Mouse (Mus musculus): Measurements from ENCODE around the gene Tomm34. TPM values are rescaled to one million over a fixed set of nuclear protein-coding genes. Genes with fewer than 3 reads are reported as not detected.

Tomm34 gene
- polyA plus RNA-seq, 1 experiment from 2014 or later, result 70.5 TPM

- Histone ChIP-seq H3K4me3 (ENCODE audit: low read length) (no peak overlapping the region), H3K36me3 (ENCODE audit: control insufficient read depth, insufficient read depth, low read length) (peaks cover 41% of the 10 kb centered on the region), H3K27me3 (ENCODE audit: control insufficient read depth, insufficient read depth, low read length) (no peaks in the 10 kb centered on the region), H3K9ac (ENCODE audit: low read depth, low read length) (no peak overlapping the region), H3K4me1 (ENCODE audit: control insufficient read depth, insufficient read depth, low read length) (no peaks in the 10 kb centered on the region), H3K4me2 (replicated peaks; ENCODE audit: low read depth, low read length) (no peak overlapping the region), H3K27ac (ENCODE audit: low read depth, low read length) (no peak overlapping the region), H3K9me3 (ENCODE audit: control insufficient read depth, low read length) (no peaks in the 10 kb centered on the region)
- WGBS, result 36% methylated on average over 4 of the region's 4 CpGs
- no peak for ATAC-seq (ENCODE audit: low FRiP score, low TSS enrichment)
These were observed 32.5 kb upstream of the Tomm34 start for GRCm38 (mm10) chr2:164103501-164103900.

GRCm38 (mm10) chr2:164102366-164102765, 31.4 kb upstream of the Tomm34 start:
- no peak overlapping the region for H3K4me2 ChIP-seq (replicated peaks; ENCODE audit: low read depth, low read length)
- no peaks in the 10 kb centered on the region for H3K27me3 ChIP-seq (ENCODE audit: control insufficient read depth, insufficient read depth, low read length)
- H3K9ac ChIP-seq (ENCODE audit: low read depth, low read length), result no peak overlapping the region
- H3K9me3 ChIP-seq (ENCODE audit: control insufficient read depth, low read length), result no peaks in the 10 kb centered on the region
- peaks cover 49% of the 10 kb centered on the region for H3K36me3 ChIP-seq (ENCODE audit: control insufficient read depth, insufficient read depth, low read length)
- 88% methylated on average over 3 of the region's 3 CpGs for WGBS
- H3K4me3 ChIP-seq (ENCODE audit: low read length), result no peak overlapping the region
- H3K27ac ChIP-seq (ENCODE audit: low read depth, low read length), result no peak overlapping the region
- no peak for ATAC-seq (ENCODE audit: low FRiP score, low TSS enrichment)
- H3K4me1 ChIP-seq (ENCODE audit: control insufficient read depth, insufficient read depth, low read length), result no peaks in the 10 kb centered on the region

- 76% methylated on average over 1 of the region's 1 CpGs for WGBS
- Histone ChIP-seq H3K9ac (ENCODE audit: low read depth, low read length) (no peak overlapping the region), H3K4me1 (ENCODE audit: control insufficient read depth, insufficient read depth, low read length) (no peaks in the 10 kb centered on the region), H3K27me3 (ENCODE audit: control insufficient read depth, insufficient read depth, low read length) (no peaks in the 10 kb centered on the region), H3K27ac (ENCODE audit: low read depth, low read length) (no peak overlapping the region), H3K9me3 (ENCODE audit: control insufficient read depth, low read length) (no peaks in the 10 kb centered on the region), H3K36me3 (ENCODE audit: control insufficient read depth, insufficient read depth, low read length) (peaks cover 49% of the 10 kb centered on the region), H3K4me2 (replicated peaks; ENCODE audit: low read depth, low read length) (no peak overlapping the region), H3K4me3 (ENCODE audit: low read length) (no peak overlapping the region)
- ATAC-seq (ENCODE audit: low FRiP score, low TSS enrichment), result no peak
These were observed 31.0 kb upstream of the Tomm34 start for GRCm38 (mm10) chr2:164101936-164102335.

- no peaks in the 10 kb centered on the region for H3K27me3 ChIP-seq (ENCODE audit: control insufficient read depth, insufficient read depth, low read length)
- ATAC-seq (ENCODE audit: low FRiP score, low TSS enrichment), result no peak
- H3K36me3 ChIP-seq (ENCODE audit: control insufficient read depth, insufficient read depth, low read length), result peaks cover 49% of the 10 kb centered on the region
- whole genome bisulfite sequencing, result 92% methylated on average over 11 of the region's 11 CpGs
- no peak overlapping the region for H3K4me2 ChIP-seq (replicated peaks; ENCODE audit: low read depth, low read length)
- no peaks in the 10 kb centered on the region for H3K9me3 ChIP-seq (ENCODE audit: control insufficient read depth, low read length)
- no peak overlapping the region for H3K9ac ChIP-seq (ENCODE audit: low read depth, low read length)
- no peaks in the 10 kb centered on the region for H3K4me1 ChIP-seq (ENCODE audit: control insufficient read depth, insufficient read depth, low read length)
- H3K27ac ChIP-seq (ENCODE audit: low read depth, low read length), result no peak overlapping the region
- H3K4me3 ChIP-seq (ENCODE audit: low read length), result no peak overlapping the region
These were observed 27.8 kb upstream of the Tomm34 start for GRCm38 (mm10) chr2:164098603-164099250.

GRCm38 (mm10) chr2:164094152-164094551, 23.2 kb upstream of the Tomm34 start:
- no peak for ATAC-seq (ENCODE audit: low FRiP score, low TSS enrichment)
- H3K4me3 ChIP-seq (ENCODE audit: low read length), result no peak overlapping the region
- no peak overlapping the region for H3K27ac ChIP-seq (ENCODE audit: low read depth, low read length)
- no peaks in the 10 kb centered on the region for H3K9me3 ChIP-seq (ENCODE audit: control insufficient read depth, low read length)
- no peak overlapping the region for H3K9ac ChIP-seq (ENCODE audit: low read depth, low read length)
- WGBS, result 79% methylated on average over 7 of the region's 7 CpGs
- H3K4me1 ChIP-seq (ENCODE audit: control insufficient read depth, insufficient read depth, low read length), result no peaks in the 10 kb centered on the region
- no peak overlapping the region for H3K4me2 ChIP-seq (replicated peaks; ENCODE audit: low read depth, low read length)
- peaks cover 35% of the 10 kb centered on the region; the same call in 1 of the 2 replicates for H3K36me3 ChIP-seq (ENCODE audit: control insufficient read depth, insufficient read depth, low read length)
- no peaks in the 10 kb centered on the region for H3K27me3 ChIP-seq (ENCODE audit: control insufficient read depth, insufficient read depth, low read length)

- Histone ChIP-seq H3K4me3 (ENCODE audit: low read length) (no peak overlapping the region), H3K9me3 (ENCODE audit: control insufficient read depth, low read length) (no peaks in the 10 kb centered on the region), H3K36me3 (ENCODE audit: control insufficient read depth, insufficient read depth, low read length) (peaks cover 53% of the 10 kb centered on the region), H3K4me2 (replicated peaks; ENCODE audit: low read depth, low read length) (no peak overlapping the region), H3K4me1 (ENCODE audit: control insufficient read depth, insufficient read depth, low read length) (no peaks in the 10 kb centered on the region), H3K27me3 (ENCODE audit: control insufficient read depth, insufficient read depth, low read length) (no peaks in the 10 kb centered on the region), H3K27ac (ENCODE audit: low read depth, low read length) (no peak overlapping the region), H3K9ac (ENCODE audit: low read depth, low read length) (no peak overlapping the region)
- 89% methylated on average over 4 of the region's 4 CpGs for WGBS
- ATAC-seq (ENCODE audit: low FRiP score, low TSS enrichment), result no peak
These were observed 18.5 kb upstream of the Tomm34 start for GRCm38 (mm10) chr2:164089508-164089907.

GRCm38 (mm10) chr2:164087416-164088017, 16.5 kb upstream of the Tomm34 start:
- peaks cover 69% of the 10 kb centered on the region for H3K36me3 ChIP-seq (ENCODE audit: control insufficient read depth, insufficient read depth, low read length)
- 92% methylated on average over 6 of the region's 6 CpGs for WGBS
- H3K4me2 ChIP-seq (replicated peaks; ENCODE audit: low read depth, low read length), result no peak overlapping the region
- H3K9ac ChIP-seq (ENCODE audit: low read depth, low read length), result no peak overlapping the region
- no peaks in the 10 kb centered on the region for H3K27me3 ChIP-seq (ENCODE audit: control insufficient read depth, insufficient read depth, low read length)
- no peak for ATAC-seq (ENCODE audit: low FRiP score, low TSS enrichment)
- no peaks in the 10 kb centered on the region for H3K9me3 ChIP-seq (ENCODE audit: control insufficient read depth, low read length)
- H3K27ac ChIP-seq (ENCODE audit: low read depth, low read length), result no peak overlapping the region
- no peak overlapping the region for H3K4me3 ChIP-seq (ENCODE audit: low read length)
- no peaks in the 10 kb centered on the region for H3K4me1 ChIP-seq (ENCODE audit: control insufficient read depth, insufficient read depth, low read length)

- H3K27ac ChIP-seq (ENCODE audit: low read depth, low read length), result no peak overlapping the region
- H3K27me3 ChIP-seq (ENCODE audit: control insufficient read depth, insufficient read depth, low read length), result no peaks in the 10 kb centered on the region
- no peak for ATAC-seq (ENCODE audit: low FRiP score, low TSS enrichment)
- H3K9me3 ChIP-seq (ENCODE audit: control insufficient read depth, low read length), result no peaks in the 10 kb centered on the region
- no peak overlapping the region for H3K9ac ChIP-seq (ENCODE audit: low read depth, low read length)
- no peaks in the 10 kb centered on the region for H3K4me1 ChIP-seq (ENCODE audit: control insufficient read depth, insufficient read depth, low read length)
- WGBS, result 95% methylated on average over 7 of the region's 7 CpGs
- H3K4me2 ChIP-seq (replicated peaks; ENCODE audit: low read depth, low read length), result no peak overlapping the region
- peaks cover 70% of the 10 kb centered on the region for H3K36me3 ChIP-seq (ENCODE audit: control insufficient read depth, insufficient read depth, low read length)
- no peak overlapping the region for H3K4me3 ChIP-seq (ENCODE audit: low read length)
These were observed 13.4 kb upstream of the Tomm34 start for GRCm38 (mm10) chr2:164084342-164084700.

- no peak overlapping the region for H3K4me2 ChIP-seq (replicated peaks; ENCODE audit: low read depth, low read length)
- no peaks in the 10 kb centered on the region for H3K27me3 ChIP-seq (ENCODE audit: control insufficient read depth, insufficient read depth, low read length)
- no peaks in the 10 kb centered on the region for H3K9me3 ChIP-seq (ENCODE audit: control insufficient read depth, low read length)
- no peaks in the 10 kb centered on the region for H3K4me1 ChIP-seq (ENCODE audit: control insufficient read depth, insufficient read depth, low read length)
- no peak for ATAC-seq (ENCODE audit: low FRiP score, low TSS enrichment)
- 89% methylated on average over 17 of the region's 19 CpGs for WGBS
- H3K9ac ChIP-seq (ENCODE audit: low read depth, low read length), result no peak overlapping the region
- H3K4me3 ChIP-seq (ENCODE audit: low read length), result no peak overlapping the region
- no peak overlapping the region for H3K27ac ChIP-seq (ENCODE audit: low read depth, low read length)
- H3K36me3 ChIP-seq (ENCODE audit: control insufficient read depth, insufficient read depth, low read length), result peaks cover 66% of the 10 kb centered on the region
These were observed 12.8 kb upstream of the Tomm34 start for GRCm38 (mm10) chr2:164083609-164084341.
